Mouse (Mus musculus) hematopoietic stem cell, adult 5-6 weeks (primary cell): ENCODE measurements at regions not wholly inside any gene's neighbourhood (a gene's known extent, or its start where the extent isn't known, plus 50 kb on each side); places are given as distances from the start of the nearest gene placed in this dataset.
"Not testable (repeated sequence)": the region's sequence is repeated elsewhere in the genome, so short reads cannot be mapped to it uniquely, and the experiment has no call there.

Experiments
- ATAC-seq, 2 experiments: fragments of 125-278 bp in 1 of 2; replicated peaks in 1 of 2; 2 replicates each; pipeline ENCODE4 v1.8.0; 2016 to 2017; ENCODE audit warnings: inconsistent platforms in 2 of 2, mild to moderate bottlenecking in 2 of 2, moderate number of reproducible peaks in 2 of 2, low read depth in 1 of 2, moderate TSS enrichment in 1 of 2; ENCODE audit not compliant: low FRiP score in 2 of 2, poor library complexity in 2 of 2, severe bottlenecking in 2 of 2, insufficient read depth in 1 of 2, low TSS enrichment in 1 of 2

DNA sequence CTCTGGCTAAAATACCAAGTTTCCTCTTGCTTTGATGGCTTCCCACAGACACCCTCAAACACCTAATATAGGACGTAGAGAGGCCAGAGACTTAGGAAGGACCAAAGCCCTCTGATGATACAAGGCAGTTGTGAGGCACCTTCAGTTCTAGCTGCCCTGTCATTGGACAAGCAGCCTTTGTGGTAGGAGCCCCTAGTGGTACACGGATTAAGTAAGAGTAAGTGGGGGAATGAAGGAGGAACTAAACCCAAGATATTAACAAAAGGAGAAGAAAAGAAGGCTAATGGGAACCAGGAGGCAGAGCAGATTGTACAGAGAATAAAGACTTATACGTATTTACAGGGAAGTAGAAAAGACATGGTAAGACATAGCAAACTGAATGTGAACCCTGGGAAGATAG is 352.3 kb upstream of the Tmco5 start:
- not testable (repeated sequence) for ATAC-seq

DNA sequence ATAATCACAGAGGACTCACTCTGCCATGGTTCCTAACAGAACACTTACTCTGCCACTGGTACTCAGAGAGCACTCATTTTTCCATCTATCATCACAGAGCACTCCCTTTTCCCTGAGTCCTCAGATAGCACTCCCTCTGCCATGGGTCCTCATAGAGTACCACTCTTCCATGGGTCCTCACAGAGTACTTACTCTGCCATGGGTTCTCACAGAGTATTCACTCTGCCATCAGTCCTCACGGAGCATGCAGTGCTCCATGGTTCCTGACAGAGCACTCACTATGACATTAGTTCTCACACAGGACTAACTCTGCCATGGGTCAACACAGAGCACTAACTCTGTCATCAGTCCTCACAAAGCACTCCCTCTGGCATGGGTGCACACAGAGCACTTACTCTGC is 342.0 kb upstream of the Tmco5 start:
- no peak for ATAC-seq

DNA sequence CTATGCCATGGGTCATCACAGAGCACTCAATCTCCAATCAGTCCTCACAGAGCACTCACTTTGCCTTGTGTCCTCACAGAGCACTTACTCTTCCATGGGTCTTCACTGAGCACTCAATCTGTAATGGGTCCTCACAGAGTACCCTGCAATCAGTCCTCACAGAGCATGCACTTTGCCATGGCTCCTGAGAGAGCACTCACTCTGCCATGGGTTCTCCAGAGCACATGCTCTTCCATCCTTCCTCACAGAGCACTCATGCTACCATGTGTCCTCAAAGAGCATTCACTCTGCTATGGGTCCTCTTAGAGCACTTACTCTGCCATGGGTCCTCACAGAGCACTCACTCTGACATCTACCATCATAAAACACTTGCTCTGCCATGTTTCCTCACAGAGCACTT is 319.1 kb upstream of the Tmco5 start:
- ATAC-seq = no peak

DNA sequence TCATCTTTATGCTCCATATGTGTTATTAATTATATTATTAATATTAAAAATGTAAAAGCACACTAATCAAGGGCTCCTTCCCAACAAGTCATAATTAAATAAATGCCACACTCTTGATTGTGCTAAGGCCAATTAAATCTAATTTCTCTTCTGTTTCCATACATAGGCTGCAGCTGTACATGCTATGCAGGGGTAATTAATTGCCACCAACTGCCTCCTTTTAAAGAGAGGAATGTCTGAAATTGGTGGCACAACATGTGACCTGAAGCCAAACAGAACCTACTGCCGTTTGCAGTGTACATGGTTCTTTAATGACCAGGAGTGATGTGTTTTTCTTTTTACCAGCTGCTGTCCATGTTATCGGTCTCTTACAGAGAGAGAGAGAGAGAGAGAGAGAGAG is 294.5 kb upstream of the Tmco5 start:
- ATAC-seq = no peak

DNA sequence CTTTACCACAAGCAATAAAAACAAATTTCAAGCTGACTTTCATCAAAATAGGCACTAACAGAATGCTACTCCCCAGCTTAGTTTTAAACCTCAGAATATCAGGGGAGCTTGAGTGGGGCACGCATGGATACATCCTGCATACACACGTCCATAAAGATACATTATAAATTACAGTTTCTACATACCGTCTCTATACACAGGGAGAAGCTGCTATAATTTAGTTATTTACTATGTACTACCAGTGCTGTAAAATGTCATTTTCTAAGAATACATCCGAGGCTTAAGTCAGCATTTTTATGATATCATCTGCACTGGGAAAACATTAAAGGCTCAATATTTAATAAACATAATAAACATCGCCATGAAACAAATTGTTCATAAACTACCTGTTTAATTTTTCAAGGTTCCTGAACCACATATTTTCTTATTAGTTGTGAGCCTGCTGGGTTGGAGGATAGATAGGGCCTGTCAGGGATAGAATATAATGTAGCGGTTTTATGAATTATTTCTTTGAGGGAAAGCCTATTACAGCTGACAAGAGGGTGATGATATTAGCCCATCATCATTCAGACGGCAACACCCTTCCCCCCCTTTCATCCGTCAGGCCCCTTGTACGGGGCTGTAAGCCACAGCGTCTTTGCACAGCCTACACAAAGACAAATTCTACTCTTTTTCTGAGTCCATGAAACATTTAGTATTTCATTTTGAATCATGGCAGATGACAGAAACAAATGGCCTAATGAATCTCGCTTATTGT is 292.1 kb upstream of the Tmco5 start:
- ATAC-seq = no peak

DNA sequence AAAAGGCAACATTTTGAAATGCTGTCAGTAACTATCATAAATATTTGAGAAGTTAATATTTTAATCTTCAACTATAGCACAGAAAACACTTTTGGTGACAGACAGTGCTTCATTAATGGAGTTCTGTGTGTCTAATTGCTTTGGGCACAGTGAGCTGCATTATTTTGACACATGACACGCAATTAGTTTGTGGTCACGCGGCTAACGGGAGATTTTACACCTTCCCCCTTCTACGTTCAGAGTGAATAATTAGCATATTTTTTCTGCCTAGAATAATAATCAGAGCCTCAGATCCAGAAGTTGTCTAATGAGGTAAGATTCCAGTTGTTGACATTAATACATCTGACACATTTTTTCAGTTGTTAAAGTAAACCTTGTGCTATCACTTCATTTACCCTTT is 272.6 kb upstream of the Tmco5 start:
- ATAC-seq = no peak

DNA sequence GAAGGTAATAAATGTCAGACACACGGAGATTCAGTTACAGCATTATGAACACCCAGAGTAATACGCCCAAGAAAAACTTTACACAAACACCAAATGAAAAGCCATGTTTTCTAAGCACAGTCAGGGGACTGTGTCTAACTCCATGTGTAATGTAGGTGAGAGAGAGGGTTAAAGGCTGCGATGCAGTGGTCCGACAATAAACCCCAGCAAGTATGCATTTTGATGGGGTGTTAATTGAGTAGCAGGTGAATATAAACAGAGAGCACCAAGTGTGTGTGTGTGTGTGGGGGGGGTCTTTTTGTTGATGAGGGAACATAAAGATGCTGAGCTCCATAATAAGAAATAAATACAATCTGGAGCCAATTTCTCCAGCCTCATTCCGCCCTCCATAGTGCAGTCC is 238.6 kb upstream of the Tmco5 start:
- no peak for ATAC-seq

DNA sequence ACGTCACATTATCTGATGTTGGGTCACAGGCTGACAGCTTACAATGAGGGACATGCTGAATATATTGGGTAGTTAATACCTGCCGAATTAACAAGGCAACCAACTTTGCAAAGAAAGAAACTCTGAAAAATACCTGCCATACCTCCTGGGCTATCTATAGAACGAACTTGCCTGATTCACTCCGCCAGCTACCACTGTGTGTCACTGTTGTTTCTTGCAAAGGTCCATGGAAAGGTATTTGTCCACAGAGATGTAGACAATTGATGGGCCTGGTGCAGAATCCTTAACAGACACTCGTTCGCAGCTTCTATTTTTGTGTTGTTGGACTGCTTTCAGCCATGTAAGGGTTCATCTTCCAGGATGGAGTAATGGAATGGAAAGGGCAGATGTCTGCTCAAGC is 226.4 kb upstream of the Tmco5 start:
- ATAC-seq = no peak

DNA sequence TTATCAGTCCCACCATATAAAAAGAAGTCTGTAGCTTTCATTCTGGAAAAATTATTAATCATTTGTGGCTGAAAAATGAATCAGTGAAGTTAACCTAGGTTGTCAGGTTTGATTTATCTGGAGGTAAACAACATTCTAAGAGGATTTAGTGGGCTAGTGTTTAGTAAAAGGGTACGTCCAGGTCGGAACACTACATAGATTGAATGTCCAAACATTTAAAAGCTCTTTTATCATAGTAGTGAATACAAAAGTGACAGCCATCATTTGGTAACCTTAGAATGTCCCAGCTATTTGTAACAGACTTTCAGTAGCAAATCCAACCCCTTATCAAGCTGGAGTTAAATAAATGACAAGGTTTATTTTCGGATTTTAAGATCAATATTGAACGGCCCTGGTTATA is 192.7 kb upstream of the Tmco5 start:
- ATAC-seq = no peak

DNA sequence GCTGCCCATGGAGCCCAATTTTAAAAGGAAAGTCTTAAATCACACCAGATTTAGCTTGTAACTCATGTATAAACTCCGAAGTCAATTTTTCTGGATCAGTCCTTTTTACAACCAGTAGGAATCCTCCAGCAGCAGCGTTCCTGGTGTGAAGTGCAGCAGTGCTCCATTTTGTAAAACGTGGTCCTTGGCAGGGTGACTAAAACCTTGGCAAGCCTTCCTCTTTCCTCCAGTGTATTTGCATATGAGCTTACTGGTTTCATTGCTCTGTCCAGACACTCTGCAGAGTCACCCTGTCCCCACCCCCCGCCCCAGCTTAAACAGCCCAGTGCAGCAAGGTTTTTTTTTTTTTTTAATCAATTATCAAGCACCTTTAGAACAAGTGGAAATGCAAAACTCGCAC is 180.9 kb upstream of the Tmco5 start:
- no peak for ATAC-seq

DNA sequence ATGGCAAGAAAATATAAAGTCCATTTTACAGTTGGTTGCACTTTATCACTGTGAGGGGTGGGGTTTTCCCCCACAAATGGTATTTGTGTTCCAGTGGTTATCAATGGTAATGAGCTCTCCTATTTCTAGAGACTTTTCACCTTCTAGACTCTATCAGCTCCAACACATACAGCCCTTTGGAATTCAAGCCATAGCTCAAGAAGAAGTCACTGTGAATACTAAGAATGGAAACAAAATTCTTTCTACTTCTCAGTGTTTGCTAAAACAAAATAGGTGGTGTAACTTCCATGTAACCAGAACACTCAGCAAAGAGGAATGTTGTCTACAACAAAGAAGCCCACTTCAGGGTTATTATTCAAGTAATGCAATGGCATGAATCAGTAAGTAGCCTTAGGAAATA is 173.8 kb upstream of the Tmco5 start:
- no peak for ATAC-seq

DNA sequence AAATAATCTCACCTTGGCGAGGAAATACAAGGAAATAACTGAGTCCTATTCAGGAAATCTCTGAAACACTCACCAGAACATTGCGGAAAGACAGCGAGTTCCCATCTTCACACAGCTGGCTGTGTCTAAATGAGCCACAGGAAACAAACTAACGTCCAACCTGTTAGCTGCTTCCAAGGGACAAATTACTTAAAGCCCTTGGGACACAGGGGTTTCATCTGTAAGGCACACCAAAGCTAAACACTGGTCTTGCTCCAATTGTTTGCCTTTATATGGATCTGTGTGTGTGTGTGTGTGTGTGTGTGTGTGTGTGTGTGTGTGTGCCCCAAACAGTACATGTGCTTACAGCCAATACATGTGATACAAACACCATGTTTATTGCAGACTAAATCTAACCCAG is 168.9 kb upstream of the Tmco5 start:
- ATAC-seq = no peak

DNA sequence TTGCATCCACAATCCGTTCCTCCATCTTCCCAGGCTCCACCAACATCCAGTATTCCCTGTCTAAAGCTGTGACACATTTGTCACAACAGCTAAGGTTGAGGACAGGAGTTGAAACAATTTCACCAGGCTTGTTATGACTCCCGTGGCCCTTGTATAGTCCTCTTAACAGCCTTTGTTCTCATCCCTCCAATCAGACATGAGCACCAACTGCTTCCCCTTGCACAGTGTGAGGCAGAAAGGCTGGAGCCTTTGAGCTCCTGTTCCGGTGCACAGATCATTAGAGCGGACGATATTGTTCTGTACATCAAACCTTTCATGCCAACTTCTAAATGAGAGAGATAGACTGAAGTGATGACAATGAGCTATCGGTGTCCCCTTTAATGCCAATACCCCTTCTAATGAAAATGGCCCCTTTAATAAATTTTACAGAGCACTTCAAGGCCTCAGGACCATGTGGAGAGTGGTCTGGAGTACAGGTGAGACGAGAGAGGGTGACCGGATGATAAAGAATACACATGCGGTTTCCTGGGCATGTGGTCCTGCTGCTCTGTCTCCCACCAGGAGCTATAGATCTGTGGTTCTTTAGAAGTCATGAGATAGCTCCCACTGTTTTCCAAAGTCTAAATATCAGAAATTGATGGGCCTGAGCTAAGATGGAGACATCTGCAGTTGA is 161.8 kb upstream of the Tmco5 start:
- ATAC-seq = no peak

DNA sequence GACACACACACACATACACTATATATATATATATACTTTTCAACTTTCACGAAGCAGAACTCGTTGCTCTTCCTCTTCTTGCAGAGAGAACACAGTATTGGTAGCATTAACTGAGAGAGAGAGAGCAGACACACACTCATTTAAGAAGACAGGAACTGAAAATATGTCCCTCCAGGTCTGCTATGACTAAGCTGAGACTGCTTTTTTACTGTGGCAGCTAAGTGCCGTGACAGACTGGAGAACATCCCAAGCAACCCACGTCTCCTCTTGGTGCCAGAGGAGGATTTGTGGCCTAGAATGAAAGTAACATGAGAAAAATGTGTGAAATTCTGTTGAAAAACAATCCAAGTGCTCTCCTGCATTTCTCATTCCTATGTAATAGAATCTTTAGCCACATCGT is 159.9 kb upstream of the Tmco5 start:
- no peak for ATAC-seq

DNA sequence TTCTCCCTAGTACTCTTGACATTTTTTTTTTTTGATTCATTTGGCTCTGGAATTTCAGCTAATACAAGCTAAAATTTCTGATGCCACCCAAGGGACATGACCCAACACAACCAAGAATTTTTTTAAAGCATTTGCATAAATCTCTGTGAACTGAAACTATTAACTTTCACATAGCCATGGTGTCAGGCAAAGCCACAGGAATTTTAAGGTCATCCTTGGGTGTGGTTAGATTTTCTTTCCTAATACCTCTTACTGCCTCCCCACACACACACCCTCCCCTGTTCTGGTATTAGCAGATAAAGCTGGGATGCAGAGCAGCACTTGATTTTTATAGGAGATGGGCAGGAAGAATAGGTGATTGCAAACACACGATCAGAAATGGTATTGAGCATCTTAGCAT is 150.9 kb upstream of the Tmco5 start:
- ATAC-seq = no peak

DNA sequence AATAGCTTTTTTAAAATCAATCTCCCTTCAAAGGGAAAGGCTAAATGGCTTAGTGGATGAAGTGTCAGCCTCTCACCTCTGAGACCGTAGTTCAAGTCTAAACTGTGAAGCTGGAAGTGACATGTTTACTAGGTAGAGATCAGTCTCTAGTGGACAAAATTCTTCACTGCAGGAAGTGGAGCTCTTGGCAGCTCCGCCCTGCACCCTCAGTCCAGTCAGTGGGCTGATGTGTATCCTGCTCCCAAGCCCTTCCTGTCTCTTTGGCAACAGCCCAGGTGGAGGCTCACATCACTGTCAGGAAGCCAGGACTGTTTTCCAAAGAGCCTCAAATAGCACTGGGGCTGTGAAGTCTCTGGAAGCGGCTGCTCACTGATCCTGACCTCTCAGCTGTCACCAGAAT is 142.8 kb upstream of the Tmco5 start:
- no peak for ATAC-seq

DNA sequence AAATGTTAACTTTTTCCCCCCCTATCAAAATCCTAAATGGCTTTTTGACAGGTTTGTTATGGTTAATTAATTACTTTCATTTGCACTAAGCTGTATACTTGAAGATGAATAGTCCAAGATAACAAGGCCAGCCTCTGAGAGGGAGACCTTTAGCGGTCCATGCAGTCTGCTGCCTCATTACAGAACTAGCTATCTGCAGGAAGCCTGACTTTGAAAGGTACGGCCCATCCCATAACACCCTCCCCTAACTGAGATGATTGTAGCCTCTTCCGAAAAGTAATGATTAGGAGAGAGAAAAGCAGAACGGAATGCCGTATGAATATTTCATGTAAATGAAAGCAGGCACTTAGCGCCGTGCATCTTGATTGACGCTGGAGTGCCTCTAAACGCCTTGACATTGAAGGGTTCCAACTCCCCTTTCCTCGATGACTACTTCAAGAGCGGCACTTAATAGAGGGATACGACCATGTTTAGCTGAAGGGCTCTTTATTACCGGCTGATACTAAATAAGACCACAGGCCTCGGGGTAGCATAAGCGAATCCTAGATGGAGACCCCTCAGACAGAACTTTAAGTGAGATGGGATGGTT is 109.9 kb upstream of the Tmco5 start:
- no peak for ATAC-seq

DNA sequence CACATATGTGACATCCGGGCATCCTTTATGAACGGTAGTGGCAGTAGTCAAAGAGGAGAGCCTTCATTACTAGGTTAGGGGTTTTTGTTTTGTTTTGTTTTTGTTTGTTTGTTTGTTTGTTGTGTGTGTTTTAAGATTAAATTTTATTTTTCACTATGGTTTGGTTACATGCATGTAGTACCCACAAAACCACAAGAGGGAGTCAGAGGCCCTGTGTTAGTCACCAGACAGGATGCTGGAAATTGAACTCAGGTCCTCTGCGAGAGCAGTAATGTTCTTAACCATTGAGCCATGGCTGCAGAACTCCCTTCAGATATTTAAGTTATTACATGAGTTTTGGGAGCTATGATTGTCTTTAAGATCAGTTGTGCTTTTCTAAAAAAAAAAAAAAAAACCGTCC is 109.3 kb upstream of the Tmco5 start:
- ATAC-seq = no peak

DNA sequence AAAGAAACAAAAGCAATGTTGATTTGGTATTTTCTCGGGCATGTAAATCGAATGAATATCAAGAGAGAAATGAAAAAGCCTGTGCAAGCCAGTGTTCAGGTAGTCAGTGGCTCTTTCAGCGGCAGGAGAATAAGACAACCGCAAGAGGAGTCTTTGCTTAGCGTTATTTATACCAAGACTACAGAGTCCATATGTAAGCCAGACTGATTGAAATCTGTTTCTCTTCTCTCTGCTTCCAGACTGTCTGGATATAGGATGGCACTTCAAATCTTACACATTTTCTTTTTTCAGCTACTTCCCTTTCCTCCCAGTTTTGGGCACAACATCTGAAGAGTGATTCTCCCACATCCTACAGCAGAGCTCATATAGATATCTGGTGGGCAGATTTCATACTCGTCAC is 105.9 kb upstream of the Tmco5 start:
- no peak for ATAC-seq
